Mouse (Mus musculus) gastrocnemius, postnatal 36 days (tissue): ENCODE measurements around the gene Yjefn3. TPM values are rescaled to one million over a fixed set of nuclear protein-coding genes. Genes with fewer than 3 reads are reported as not detected.

Source experiments
- DNase-seq, 2 experiments: peaks; one replicate each; pipeline ENCODE4 v3.0.0; 2022
- intact Hi-C: fragments of 180-260 bp; cut with DNase I; formaldehyde crosslinking; loops from one replicate; pipeline ENCODE4 v1.15.1; 2025
- total RNA-seq, 2 experiments: library from RNA; stranded (reverse); gene quantifications; 2 replicates each; pipeline ENCODE4 v1.2.3; 2021

Gene Yjefn3
- total RNA-seq, 2 experiments from 2014 or later: 5.7 to 9.0 TPM

DNA sequence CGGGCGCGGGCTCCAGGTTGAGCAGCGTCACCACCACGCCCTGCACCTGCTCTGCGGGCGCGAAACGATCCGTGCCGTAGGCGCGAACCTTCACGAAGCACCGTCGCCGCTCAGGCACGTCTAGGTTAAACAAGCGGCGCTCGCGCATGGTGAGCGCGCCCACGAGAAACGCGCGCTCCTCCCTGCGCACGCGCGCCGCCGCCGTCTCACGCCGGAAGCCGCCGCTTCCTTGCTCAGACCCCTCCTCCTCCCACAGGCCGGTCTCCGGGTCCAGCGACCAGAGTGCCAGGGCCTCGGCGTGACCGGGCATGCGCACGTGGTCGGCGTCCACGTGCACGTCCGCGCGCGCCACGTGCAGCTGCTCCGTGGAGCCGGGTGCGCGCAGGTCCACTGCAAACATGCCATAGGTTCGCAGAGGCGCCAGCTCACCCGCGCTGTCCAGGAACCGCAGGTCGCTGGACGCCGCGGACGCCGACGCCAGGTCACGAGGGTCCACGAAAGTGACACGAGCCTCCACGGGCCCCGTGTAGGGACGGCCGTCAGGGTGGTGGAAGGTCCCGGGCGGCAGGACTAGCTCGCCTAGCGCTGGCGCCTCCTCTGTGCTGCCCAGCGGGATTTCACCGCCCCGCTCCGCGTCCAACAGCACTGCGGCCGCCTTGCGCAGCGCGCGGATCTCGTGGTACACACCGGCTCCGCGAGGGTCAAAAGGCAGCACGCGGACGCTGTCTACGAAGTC lies 20.3 kb downstream of the Yjefn3 start:
- intact Hi-C loops: no loop called here

DNA sequence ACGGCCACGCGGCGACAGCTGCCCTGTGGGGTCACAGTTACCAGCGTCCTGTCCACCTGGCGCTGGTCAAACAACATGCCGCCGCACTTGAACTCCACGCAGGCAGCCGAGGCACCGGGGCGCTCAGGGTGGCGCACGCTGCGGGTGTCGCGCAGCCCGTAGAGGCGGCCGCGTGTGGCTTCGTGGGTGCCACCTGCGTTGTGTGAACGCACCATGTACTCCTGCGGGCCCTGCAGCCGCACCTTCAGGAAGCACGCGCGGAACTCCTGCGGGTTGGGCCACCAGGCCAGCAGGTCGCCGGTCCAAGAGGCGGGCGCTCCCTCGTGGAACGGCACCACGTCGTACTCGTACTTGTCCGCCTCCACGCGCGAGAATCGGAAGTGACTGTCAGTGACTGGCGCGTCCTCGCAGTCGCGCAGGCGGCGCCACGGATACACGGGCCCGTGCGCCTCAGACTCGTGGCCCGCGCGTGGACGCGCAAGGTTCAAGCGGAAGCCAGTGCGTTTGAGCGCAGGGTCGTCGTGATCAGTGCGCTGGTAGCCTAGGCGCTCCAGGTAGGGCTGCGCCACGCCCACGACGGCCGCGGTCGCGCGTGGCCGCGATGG lies 21.1 kb downstream of the Yjefn3 start:
- intact Hi-C loops: no loop called here
- no peak for DNase-seq

More for the DNA sequence above, 20.3 kb downstream of the Yjefn3 start:
- no peak for DNase-seq

DNA sequence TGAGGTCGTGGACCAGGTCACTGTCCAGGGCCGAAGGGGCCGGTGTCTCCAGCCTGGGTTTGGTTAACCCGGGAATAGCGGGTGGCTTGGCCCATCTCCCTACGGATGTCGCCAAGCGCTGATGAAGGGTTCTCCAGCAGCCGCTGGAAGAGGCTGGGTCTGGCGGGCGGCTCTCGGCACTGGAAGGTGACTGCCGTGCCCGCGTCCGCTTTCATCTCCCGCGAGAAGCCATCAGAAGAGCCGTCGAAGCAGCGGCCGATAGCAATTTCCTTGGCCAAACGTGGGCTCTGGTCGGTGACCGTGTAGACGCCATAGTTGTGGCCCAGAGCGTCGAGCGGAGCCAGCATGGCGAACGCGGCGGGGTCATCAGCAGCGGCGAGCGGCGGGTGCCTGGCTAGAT lies 21.7 kb downstream of the Yjefn3 start:
- DNase-seq: no peak
- intact Hi-C loops: no loop called here

DNA sequence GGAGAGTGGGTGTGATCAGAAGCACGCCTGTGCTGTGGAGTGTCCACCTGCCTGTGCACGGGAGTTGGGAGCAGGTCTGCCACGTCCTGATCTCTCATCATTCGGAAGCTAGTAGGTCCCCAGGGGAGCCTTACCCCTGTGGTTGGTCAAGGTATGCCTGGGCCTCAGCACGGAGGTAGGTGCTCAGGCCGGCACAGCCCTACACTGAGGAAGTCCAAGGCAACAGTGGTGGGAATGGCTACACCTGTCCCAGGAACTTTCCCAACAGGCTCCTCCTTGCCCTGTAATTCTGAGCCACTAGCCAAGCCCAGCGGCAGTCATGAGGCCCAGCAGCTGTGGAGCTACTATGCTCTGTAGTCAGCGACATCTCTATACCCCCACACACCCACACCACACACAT lies 22.8 kb downstream of the Yjefn3 start:
- intact Hi-C loops: no loop called here
- DNase-seq: no peak

DNA sequence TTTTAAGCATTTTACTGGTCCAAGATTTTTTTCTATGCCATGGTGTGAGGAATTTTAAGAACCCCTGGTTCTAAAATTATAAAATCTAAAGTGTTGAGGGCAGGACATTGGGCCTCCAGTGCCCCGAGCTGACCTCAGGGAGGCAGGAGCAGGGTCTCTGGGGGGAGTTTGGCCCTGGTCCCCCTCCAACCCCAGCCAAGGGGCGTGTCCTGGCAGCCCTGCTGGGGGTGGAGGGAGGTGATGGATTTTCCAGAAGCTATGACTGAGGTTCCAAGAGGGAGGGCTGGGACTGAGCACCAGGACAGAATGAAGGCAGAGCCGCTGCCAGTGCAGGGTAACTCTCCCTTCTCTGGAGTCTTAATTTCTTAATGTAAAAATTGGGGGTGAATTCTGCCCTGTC lies 24.5 kb downstream of the Yjefn3 start:
- intact Hi-C loops: no loop called here
- DNase-seq: peak in 1 of 2 experiments; percentile 48

DNA sequence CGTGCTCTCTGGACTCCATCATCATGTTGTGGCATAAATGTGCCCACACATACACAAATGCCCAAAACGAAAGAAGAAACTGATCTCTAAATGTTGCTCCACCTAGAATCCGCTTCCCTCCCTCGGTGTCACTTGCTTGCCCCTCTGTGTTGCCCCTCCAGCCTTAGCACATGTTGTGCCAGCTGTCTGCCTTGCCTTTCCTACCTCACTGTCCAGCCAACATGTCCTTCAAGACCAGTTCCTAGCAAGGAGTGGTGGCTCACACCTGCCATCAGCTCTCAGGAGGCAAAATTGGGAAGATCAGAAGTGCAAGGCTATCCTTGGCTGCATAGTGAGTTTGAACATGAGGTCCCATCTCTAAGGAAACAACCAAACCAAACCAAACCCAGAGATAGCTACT lies 25.1 kb downstream of the Yjefn3 start:
- no peak for DNase-seq
- intact Hi-C loops: no loop called here

DNA sequence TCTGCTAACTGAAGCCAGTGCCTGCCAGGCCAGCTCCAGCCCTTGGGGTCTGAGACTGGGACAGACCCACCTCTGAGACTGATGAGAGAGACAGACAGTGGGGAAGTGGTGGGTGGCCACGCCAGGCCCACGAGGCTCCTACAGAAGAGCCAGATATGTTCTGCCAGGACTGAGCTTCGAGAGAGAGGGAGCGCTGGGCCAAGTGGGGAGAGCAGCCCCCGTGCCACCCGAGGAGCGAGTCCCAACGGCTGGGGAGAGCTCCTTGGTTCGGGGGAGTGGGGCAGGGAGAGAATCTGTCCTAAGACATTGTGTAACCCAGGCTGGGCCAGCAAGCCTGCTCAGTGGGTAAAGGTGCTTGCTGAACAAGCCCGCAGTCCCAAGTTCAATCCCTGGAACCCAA lies 25.5 kb downstream of the Yjefn3 start:
- no peak for DNase-seq

DNA sequence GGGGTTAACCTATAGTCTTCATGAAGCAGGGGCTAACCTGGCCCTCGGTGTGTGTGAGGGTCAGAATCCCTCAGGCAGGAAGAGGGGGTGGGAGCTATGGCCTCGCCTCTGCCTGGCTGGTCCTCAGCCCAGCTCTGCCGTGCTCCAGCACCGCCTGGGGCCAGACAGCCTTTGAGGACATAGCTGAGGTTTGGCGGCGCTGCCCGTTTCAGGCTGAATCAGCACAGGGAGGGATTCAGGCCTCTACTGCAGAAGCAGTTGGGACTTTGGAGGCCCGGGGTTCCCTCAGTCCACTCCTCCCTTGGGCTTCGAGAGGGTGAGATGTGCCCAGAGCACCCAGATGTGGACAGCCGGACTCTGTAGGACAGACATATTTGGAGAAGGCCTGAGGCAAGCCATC lies 26.4 kb downstream of the Yjefn3 start:
- intact Hi-C loops: no loop called here
- DNase-seq: no peak

More for the DNA sequence above, 25.5 kb downstream of the Yjefn3 start:
- intact Hi-C loops: no loop called here

DNA sequence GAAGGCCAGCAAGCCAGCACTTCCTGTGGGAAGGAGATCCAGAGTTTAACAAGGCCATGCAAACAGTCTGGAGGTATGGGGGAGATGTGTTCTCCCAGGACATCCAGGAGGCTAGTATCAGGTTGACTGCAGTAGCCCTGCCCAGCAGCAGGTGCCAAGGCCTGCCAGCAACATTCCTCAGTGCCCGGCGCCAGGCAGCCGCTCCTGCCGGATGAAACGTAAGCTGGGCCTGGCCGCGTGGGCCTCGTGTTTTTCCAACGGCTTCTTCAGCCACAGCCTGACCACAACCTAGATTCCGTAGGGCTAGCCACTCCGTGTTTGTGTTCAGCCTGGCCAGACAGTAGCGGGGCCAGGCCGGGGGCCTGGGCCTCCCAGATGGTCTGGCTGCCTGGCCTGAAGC lies 27.9 kb downstream of the Yjefn3 start:
- intact Hi-C loops: no loop called here
- peak; percentile 48 to 64 for DNase-seq

DNA sequence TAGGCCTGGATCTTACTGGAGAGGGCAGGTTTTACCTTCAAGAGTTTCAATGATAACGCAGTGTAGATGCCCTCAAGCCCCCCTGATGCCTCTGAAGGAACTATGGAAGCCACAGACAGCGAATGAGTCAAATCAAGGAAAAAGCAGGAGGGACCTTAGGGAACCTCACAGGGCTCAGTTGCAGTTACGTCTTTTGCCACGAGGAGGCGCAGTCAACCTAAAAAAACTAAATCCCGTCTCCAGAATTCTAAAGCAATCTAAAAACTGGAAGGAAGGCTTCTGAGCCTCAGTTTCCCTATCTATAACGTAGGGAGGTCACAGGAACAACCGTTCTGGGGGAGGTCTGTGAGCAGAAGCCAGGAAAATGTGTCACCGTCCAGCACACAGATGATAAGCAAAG lies 28.4 kb downstream of the Yjefn3 start:
- peak in 1 of 2 experiments; percentile 71 for DNase-seq
- intact Hi-C loops: no loop called here

DNA sequence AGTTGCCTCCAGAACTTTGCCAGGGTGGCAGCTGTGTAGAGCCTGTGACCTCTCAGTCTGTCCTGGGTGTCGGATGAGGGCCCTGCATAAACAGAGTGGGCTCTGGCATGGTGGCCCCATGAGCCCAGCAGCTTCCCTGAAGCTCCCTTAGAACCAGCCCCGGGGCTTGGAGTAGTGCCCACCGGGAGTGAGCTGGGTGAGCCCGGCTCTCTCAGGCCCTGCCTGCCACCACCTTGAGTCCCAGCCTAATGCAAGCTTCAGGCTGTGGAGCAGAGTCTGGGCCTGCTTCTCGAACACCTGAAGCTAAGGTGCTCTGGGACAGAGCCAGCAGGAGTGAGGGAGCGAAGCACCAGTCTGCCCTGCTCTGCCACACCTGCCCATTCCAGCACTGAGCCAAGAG lies 31.6 kb downstream of the Yjefn3 start:
- intact Hi-C loops: no loop called here

DNA sequence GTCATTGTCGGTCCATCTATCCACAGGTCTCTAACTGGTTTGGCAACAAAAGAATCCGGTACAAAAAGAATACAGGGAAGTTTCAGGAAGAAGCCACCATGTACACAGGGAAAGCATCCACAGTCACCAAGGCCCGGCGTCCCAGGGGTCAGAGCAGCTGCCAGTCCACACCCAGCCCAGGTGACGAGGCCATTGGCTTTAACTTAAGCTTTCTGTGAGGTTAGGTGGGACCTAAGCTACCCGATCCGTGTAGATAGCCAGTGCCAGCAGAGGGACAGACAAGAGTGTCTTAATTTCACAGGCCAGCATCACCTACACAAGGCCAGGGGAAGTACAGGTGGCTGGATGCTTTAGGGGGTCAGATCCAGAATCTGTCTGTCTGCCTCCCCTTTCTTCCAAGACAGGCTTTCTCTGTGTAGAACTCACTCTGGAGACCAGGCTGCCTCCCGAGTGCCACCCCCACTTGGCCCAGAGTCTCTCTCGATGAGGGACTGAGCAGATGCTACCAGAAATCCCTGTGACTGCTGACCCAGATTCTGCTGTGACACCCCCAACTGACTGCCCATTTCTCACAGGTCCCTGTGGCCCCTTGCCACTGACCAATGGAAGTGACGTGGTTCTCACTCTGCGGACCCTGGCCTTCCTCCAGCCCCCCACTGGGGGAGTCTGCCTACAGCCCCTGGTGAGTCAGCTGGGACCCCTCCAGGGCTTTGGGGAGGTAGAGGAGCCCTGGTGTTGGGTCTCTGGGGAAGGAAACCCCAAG lies 32.3 kb downstream of the Yjefn3 start:
- intact Hi-C loops: no loop called here
- DNase-seq: no peak

More for the DNA sequence above, 31.6 kb downstream of the Yjefn3 start:
- DNase-seq: no peak

DNA sequence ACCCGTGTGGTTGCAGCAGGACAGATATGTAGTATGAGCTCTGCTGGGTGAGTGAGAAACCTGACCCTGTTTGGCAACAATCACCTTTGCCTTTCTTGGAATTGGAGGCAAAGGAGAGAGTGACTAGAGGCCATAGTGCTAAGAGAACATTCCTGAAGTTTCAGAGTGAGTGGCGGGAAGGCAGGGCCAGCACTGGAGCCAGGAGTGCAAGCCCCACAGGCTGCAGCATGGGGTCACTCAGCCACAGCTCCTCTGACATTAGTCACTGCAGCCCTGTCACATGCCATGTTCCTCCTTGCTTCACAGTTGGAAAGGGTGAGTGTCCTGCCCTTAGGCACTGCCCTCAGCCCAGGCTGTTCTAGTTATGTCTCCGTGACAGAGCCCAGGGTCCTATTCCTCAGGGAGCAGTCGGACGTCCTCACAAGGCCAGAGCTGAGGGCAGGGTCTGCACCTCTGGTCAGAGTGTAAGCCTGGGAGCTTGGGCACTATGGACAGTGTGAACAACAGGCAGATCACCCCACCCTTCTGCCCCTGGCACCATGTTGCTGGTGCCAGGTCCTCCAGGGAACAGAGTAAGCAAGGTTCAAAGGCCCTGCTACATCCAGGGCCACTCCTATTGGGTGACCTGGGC lies 34.7 kb downstream of the Yjefn3 start:
- intact Hi-C loops: no loop called here
- no peak for DNase-seq

DNA sequence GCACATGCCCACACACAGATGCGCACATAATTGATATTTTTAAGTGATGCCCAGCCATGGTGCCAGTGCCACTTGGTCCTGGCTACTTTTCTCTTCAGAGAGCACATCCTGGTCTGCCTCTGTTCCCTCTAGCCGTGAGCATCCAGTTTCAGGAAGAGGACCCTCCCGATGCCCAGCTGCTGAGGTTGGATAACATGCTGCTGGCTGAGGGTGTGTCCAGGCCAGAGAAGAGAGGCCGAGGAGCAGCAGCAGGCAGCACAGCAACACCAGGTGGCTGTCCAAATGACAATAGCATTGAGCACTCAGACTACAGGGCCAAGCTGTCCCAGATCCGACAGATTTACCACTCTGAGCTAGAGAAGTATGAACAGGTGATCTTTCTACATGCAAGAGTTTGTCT lies 38.3 kb downstream of the Yjefn3 start:
- DNase-seq: no peak
- intact Hi-C loops: no loop called here

DNA sequence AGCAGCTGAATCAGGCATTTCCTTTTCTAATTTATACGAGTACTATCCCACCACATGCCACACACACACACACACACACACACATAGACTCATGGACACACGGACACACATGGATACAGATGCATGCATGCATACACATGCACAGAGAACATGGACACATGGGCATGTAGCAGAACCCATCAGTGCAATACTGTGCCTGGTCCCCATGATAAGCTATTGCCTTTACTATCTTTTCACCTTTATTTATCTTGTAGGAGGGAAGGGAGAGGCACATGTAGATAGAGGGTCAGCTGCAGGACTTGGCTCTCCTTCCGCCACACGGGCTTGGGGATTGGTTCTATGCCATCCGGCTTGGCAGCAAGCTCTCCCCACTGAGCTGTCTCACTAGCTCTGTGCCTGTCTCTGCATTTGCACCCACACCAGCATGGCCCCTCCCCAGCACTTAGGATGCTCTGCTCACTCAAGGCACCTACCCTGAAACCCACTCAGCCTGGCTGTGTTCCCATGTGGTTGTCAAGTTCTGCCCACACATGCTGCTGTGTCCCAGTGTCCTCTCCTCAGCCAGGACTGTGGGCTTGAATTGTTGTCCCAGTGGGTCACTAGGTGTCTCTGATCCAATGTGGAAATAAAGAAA lies 39.0 kb downstream of the Yjefn3 start:
- intact Hi-C loops: no loop called here
- DNase-seq: no peak

DNA sequence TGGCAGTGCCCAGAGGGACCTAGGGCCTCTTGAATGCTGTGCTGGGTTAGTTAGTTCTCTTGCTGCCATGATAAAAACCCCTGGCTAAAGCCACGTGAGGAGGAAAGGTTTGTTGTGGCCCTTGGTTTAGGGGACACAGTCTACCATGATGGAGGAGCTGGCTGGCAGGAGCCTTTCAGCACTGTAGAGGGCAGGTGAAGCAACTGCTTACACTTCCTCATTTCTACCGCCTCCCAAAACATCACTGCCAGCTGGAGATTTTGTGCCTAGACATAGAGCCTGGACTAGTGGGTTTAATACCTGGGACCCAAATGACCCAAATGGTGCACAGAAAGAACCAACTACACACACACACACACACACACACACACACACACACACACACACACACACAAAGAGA lies 41.3 kb downstream of the Yjefn3 start:
- intact Hi-C loops: no loop called here

DNA sequence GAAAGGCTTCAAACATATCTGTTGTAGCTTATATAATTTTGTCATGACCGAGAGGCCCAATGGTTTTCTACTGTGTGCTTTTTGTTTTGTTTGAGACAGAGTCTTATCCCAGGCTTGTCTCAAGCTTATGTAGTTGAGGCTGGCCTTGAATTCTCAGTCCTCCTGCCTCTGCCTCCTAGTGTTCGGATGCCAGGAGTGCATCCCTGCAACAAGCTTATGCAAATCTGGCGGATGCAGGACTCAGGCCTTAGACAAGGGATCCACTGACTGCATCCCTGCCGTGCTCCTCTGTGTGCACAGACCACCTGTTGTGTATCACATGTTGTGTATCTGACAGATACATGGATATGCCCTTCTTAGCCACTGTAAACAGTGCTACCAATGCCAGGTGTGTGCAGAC lies 41.7 kb downstream of the Yjefn3 start:
- intact Hi-C loops: no loop called here
- DNase-seq: no peak

More for the DNA sequence above, 41.3 kb downstream of the Yjefn3 start:
- no peak for DNase-seq

DNA sequence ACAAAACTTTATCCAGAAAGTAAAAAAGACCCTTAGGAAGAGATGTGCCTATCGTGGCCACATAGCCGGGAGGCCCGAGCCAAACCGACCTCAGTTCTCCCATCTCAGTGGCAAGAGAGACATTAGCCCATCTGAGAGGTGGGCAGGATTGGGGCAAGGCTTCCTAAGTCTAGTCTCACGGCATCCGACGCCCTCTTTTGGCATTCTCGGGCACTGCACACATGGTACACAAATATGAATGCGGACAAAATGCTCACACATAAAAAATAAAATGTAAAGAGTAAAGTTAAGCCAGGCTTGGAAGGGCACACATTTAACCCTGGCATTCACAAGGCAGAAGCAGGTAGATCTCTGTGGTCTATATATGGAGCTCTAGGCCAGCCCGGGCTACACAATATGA lies 48.6 kb downstream of the Yjefn3 start:
- no peak for DNase-seq
- intact Hi-C loops: no loop called here

DNA sequence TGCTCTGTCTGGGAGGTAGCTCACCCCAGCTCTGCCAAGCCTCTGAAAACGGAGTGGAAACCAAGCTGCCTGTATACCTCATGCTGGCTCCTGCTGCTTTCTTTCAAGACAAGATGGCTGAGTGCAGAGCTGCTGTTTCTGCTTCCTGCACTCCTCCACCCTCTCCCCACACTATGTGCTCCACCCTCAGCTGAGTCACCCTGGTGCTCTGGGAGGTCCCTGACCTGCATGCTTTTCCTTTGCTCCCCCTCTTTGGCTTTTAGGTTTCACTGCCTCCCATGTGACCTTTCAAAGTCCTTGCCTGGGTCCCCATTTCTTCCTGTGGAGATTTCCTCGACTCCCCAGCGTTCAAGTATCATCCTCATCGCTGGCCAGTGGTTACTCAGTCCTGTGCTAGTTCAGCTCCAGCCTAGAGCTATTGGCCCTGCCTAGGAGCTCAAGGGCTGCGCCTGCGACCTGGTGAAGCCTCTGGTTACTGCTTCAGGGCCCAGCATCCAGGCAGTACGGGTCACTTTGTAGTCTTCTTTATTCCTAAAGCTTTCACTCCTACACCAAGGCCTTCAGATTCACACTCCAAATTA lies 51.5 kb downstream of the Yjefn3 start:
- intact Hi-C loops: no loop called here
- DNase-seq: no peak

DNA sequence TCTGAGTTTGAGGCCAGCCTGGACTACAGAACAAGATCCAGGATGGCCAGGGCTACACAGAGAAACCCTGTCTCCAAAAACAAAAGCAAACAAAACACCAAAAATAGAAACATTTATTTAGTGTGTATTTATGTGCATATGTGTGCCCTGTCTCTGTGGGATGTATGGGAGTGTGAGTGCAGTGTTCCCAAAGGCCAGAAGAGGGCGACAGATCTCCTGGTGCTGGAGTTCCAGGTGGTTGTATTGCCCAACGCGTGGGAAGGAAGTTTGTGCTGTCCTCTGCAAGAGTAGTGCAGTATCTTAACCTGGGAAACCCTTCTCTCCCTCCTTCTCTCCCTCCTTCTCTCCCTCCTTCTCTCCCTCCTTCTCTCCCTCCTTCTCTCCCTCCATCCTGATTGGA lies 52.6 kb downstream of the Yjefn3 start:
- no peak for DNase-seq

More for the DNA sequence above, 52.6 kb downstream of the Yjefn3 start:
- intact Hi-C loops: no loop called here
